11 mouse cellular contexts compared by ENCODE assay signal in the genomic region with DNA sequence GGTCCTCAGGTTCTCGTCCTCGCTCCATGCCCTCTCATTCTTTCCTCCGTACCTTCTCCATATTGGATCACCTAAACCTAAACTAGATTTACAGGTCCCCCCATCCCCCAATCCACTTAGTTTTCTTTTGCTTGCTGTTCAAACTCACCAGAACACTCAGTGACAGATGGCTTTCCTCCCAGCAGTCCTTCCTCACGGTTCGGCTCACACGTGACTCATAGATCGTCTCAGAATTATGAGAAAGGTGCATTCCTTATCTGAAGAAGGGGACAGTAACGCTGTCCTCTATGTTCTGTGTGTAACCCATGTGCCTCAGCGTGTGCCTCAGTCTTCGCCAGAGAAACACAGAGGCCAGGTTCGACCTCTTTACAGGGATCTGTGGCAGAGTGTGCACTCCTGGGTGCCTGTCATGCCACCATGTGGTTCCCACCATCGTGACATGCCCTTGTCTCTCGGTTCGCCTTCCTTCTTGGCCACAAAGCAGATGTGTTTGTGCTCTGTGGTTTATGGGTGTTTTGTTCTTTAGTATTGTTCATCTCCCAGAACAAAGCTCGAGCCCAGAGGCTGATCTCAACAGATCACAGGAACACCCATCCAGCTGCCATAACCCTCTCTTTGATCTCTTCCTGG. TPM values are rescaled to one million over a fixed set of nuclear protein-coding genes. Genes with fewer than 3 reads are reported as not detected.
A peak's percentile ranks its signal among the peaks of the same experiment; 100 is the strongest.
DNase-seq lines count a peak whose midpoint lies in the region; ATAC-seq lines count a peak whose summit lies in the region.
"Had no signal": no experiment of that assay in that cellular context is flagged by ENCODE, and none has a peak within 500 bp of the region (broad histone marks: within the 10 kb centered on the region; RNA-seq: fewer than 3 reads in every experiment).

No protein-coding gene starts in this region.

- H3K27ac ChIP-seq in heart, embryonic 12.5 days (ENCODE audit: poor library complexity, severe bottlenecking) = no peak overlapping the region
- H3K27ac ChIP-seq: hindbrain, postnatal 0 days; liver, embryonic 12.5 days had no signal

- WGBS in heart, embryonic 12.5 days = 83% methylated on average over 15 of the region's 15 CpGs

- no peak overlapping the region for H3K9ac ChIP-seq in heart, embryonic 12.5 days
- H3K9ac ChIP-seq: liver, embryonic 12.5 days had no signal

- H3K36me3 ChIP-seq in heart, embryonic 12.5 days = no peaks in the 10 kb centered on the region
- H3K36me3 ChIP-seq: liver, embryonic 12.5 days had no signal

- no peaks in the 10 kb centered on the region for H3K4me1 ChIP-seq in heart, embryonic 12.5 days (replicated peaks)
- H3K4me1 ChIP-seq: liver, embryonic 12.5 days had no signal

- peak; percentile 85 for ATAC-seq in inflammation-experienced regulatory T-cells, adult 6 months
- no peak for ATAC-seq in heart, embryonic 12.5 days (ENCODE audit: insufficient number of reproducible peaks, low FRiP score)
- ATAC-seq: hindbrain, postnatal 0 days; liver, embryonic 12.5 days had no signal

- H3K9me3 ChIP-seq in heart, embryonic 12.5 days (replicated peaks) = no peaks in the 10 kb centered on the region
- H3K9me3 ChIP-seq: liver, embryonic 12.5 days; megakaryocyte, embryonic 14.5 days had no signal

- H3K4me2 ChIP-seq in heart, embryonic 12.5 days = no peak overlapping the region
- H3K4me2 ChIP-seq: liver, embryonic 12.5 days had no signal

- H3K4me3 ChIP-seq in heart, embryonic 12.5 days = no peak overlapping the region
- H3K4me3 ChIP-seq: liver, embryonic 12.5 days had no signal

- no peaks in the 10 kb centered on the region for H3K27me3 ChIP-seq in heart, embryonic 12.5 days (replicated peaks)
- H3K27me3 ChIP-seq: liver, embryonic 12.5 days had no signal

- DNase-seq in lung, postnatal 25 days (ENCODE audit: low spot score) = peak; percentile 28
- no peak for DNase-seq in lung, postnatal 36 days
- peak; percentile 22 for DNase-seq in adrenal gland, postnatal 14 days
- DNase-seq in thymus, postnatal 25 days = peak; percentile 80
- DNase-seq in liver = no peak

RNA-seq across cellular contexts. Expression of a gene that starts 44.9 kb away (rescaled TPM):
- not detected in 2 replicates for total RNA-seq in adrenal gland, postnatal 14 days (2021)
- polyA plus RNA-seq in inflammation-experienced regulatory T-cells, adult 6 months (2017; shearing (Covaris generic)) = not detected
- not detected in 2 replicates for polyA plus RNA-seq in heart, embryonic 12.5 days (2016; fragmentation: Nextera tagmentation; extraction: Ambion mirVana)
- total RNA-seq: hindbrain, postnatal 0 days had no signal
- polyA plus RNA-seq: gonadal fat pad, adult 2 months; hindbrain, postnatal 0 days; liver, embryonic 12.5 days had no signal

RNA-seq across cellular contexts. Expression of a gene that starts 50.4 kb away (rescaled TPM):
- total RNA-seq in adrenal gland, postnatal 14 days (2021) = 66.8 and 69.3 TPM in 2 replicates
- polyA plus RNA-seq in inflammation-experienced regulatory T-cells, adult 6 months (2017; shearing (Covaris generic)) = 10 to 100 TPM; 24.3 to 36.3 (median 28.2) TPM
- polyA plus RNA-seq in heart, embryonic 12.5 days (2016; fragmentation: Nextera tagmentation; extraction: Ambion mirVana) = 39.8 and 40.2 TPM in 2 replicates

Comparison
In these comparisons a context has a peak if more than half of its experiments do, and no peak if none do; other contexts are left out.
1. DNase-seq: peak in lung, postnatal 25 days (single experiment), adrenal gland, postnatal 14 days (single experiment) and thymus, postnatal 25 days (single experiment); none in lung, postnatal 36 days (single experiment) and liver (single experiment).